Mouse (Mus musculus) embryonic facial prominence, embryonic 14.5 days (tissue): ENCODE measurements at regions not wholly inside any gene's neighbourhood (a gene's known extent, or its start where the extent isn't known, plus 50 kb on each side); places are given as distances from the start of the nearest gene placed in this dataset.

ENCODE experiments used
- ATAC-seq: fragments of 200-750 bp; cut with Nextera tagmentation; 2 replicates; pipeline ENCODE4 v1.8.0; 2017; ENCODE audit warnings: low read depth, moderate number of reproducible peaks, moderate TSS enrichment
- DNase-seq: peaks from one replicate; pipeline ENCODE4 v3.0.0-alpha.2; 2015; ENCODE audit warnings: low spot score
- H3K27ac ChIP-seq: fragments of 300-500 bp; sonication (generic); replicated peaks from 2 replicates; pipeline ENCODE4 v1.5.1; 2014; ENCODE audit warnings: low read depth, mild to moderate bottlenecking, low read length, moderate library complexity
- H3K27me3 ChIP-seq: fragments of 300-500 bp; sonication (generic); replicated peaks from 2 replicates; pipeline ENCODE4 v1.6.1; 2014; ENCODE audit warnings: low read length; ENCODE audit not compliant: control insufficient read depth, insufficient read depth
- H3K36me3 ChIP-seq: fragments of 300-500 bp; sonication (generic); 2 replicates; pipeline ENCODE4 v1.6.1; 2014; ENCODE audit warnings: low read length, mixed read lengths; ENCODE audit not compliant: control insufficient read depth, insufficient read depth
- H3K4me1 ChIP-seq: fragments of 300-500 bp; sonication (generic); 2 replicates; pipeline ENCODE4 v1.6.1; 2014; ENCODE audit warnings: antibody characterized with exemption, low read length; ENCODE audit not compliant: control insufficient read depth, insufficient read depth
- H3K4me2 ChIP-seq: fragments of 300-500 bp; sonication (generic); 2 replicates; pipeline ENCODE4 v1.6.1; 2014; ENCODE audit warnings: low read depth, mild to moderate bottlenecking, low read length, moderate library complexity, mixed read lengths
- H3K4me3 ChIP-seq: fragments of 300-500 bp; sonication (generic); 2 replicates; pipeline ENCODE4 v1.5.1; 2014; ENCODE audit warnings: low read depth, mild to moderate bottlenecking, low read length
- H3K9ac ChIP-seq: fragments of 300-500 bp; sonication (generic); 2 replicates; pipeline ENCODE4 v1.6.1; 2014; ENCODE audit warnings: low read depth, mild to moderate bottlenecking, low read length, moderate library complexity, mixed read lengths
- H3K9me3 ChIP-seq: fragments of 300-500 bp; sonication (generic); 2 replicates; pipeline ENCODE4 v1.6.1; 2016; ENCODE audit warnings: low read length; ENCODE audit not compliant: control insufficient read depth
- WGBS: fragments of 180-500 bp; shearing (Covaris S2); extraction: QIAGEN DNeasy Blood & Tissue Kit; methylation state at CpG from one replicate; pipeline ENCODE4 v1.1.7; 2014; 5-methylcytosine and 5-hydroxymethylcytosine counted together

DNA sequence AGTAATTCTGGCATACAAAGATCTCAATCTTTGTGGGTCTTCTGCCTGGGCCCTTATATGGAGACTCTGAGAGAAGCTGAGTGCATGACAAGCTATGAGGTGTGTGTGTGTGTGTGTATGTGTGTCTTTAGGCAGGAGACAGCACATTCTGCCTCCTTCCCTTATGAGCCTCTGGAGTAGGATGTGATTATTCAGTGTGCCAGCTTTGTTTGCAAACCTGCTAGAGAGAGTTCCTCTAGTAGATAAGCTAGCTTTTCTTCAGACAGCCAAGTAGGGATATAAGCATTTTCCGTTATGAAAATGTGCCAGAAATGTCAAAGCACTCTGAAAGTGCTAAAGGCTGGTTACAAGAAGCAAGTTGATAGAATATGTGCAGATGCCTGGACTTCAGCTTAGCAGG, 270.9 kb upstream of the Mmadhc start:
- ATAC-seq = no peak
- no peak overlapping the region for H3K9ac ChIP-seq
- no peaks in the 10 kb centered on the region for H3K9me3 ChIP-seq
- peaks cover 5% of the 10 kb centered on the region; the same call in 1 of the 2 replicates for H3K4me1 ChIP-seq
- DNase-seq = no peak
- no peaks in the 10 kb centered on the region for H3K27me3 ChIP-seq
- WGBS = 68% methylated on average over 1 of the region's 1 CpGs
- no peak overlapping the region for H3K4me3 ChIP-seq
- no peak overlapping the region for H3K27ac ChIP-seq
- H3K4me2 ChIP-seq = no peak overlapping the region
- no peaks in the 10 kb centered on the region for H3K36me3 ChIP-seq

DNA sequence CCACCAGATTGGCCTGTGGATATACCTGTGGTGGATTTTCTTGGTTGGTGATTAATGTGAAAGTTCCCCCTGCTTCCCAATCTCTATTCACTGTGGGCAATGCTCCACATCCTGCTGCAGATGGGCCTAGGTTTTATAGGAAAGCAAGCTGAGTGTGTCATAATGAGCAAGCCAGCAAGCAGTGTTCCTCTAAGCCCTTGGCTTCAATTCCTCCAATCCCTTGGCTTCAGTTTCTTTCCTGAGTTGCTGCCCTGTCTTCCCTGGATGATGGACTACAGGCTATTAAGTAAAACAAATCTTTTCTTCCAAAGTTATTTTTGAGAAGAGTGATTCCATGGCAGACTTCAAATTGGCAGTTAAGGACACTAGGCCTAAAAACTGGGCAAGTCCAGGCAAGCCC, 257.4 kb upstream of the Mmadhc start:
- Histone ChIP-seq H3K4me3 (no peak overlapping the region), H3K9ac (no peak overlapping the region), H3K9me3 (no peaks in the 10 kb centered on the region), H3K27me3 (no peaks in the 10 kb centered on the region), H3K27ac (no peak overlapping the region), H3K36me3 (no peaks in the 10 kb centered on the region), H3K4me1 (no peaks in the 10 kb centered on the region; the same call in 1 of the 2 replicates), H3K4me2 (no peak overlapping the region)
- DNase-seq (no peak), ATAC-seq (no peak)

GRCm38 (mm10) chr2:50552437-50552836, 255.8 kb upstream of the Mmadhc start:
- DNase-seq (no peak), ATAC-seq (no peak)
- Histone ChIP-seq H3K4me1 (no peaks in the 10 kb centered on the region; the same call in 1 of the 2 replicates), H3K4me3 (no peak overlapping the region), H3K4me2 (no peak overlapping the region), H3K9me3 (no peaks in the 10 kb centered on the region), H3K27me3 (no peaks in the 10 kb centered on the region), H3K36me3 (no peaks in the 10 kb centered on the region), H3K9ac (no peak overlapping the region), H3K27ac (no peak overlapping the region)
- WGBS = 78% methylated on average over 2 of the region's 2 CpGs

- H3K4me2 ChIP-seq = no peak overlapping the region
- no peaks in the 10 kb centered on the region for H3K36me3 ChIP-seq
- H3K27me3 ChIP-seq = no peaks in the 10 kb centered on the region
- no peak overlapping the region for H3K27ac ChIP-seq
- no peaks in the 10 kb centered on the region; the same call in 1 of the 2 replicates for H3K4me1 ChIP-seq
- no peaks in the 10 kb centered on the region for H3K9me3 ChIP-seq
- no peak for ATAC-seq
- H3K9ac ChIP-seq = no peak overlapping the region
- WGBS = 77% methylated on average over 8 of the region's 8 CpGs
- no peak overlapping the region for H3K4me3 ChIP-seq
- no peak for DNase-seq
Measured at GRCm38 (mm10) chr2:50549871-50550270, 253.3 kb upstream of the Mmadhc start.

DNA sequence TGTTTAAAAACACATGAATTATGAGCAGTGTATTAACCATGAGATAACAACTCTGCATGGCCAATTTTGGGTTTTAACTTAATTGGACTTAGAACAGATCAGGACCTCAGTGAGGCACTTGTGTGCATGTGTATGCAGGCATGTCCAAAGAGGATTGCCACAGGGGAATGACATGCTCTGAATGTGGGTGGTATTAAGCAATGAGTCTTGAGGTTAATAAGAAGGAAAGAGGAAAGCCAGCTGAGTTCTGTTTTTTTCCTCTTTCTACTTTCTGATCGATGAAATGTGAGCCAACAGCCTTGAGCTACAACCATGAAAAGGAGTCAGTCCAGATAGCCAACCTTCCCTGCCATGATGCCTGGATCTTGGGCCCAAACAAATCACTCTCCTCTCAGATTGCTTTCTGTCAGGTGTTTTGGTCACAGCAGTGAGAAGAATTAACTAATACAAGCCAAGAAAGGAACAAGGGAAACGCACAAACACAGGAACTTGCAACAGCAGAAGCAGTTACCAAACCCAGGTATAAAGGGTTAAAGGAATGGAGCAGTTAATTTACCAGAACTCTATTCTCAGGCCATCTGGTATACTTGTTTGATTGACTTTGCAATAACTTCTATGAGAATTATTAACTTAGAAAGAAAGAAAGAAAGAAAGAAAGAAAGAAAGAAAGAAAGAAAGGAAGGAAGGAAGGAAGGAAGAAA, 243.3 kb upstream of the Mmadhc start:
- 45% methylated on average over 2 of the region's 2 CpGs for WGBS
- H3K4me3 ChIP-seq = no peak overlapping the region
- no peak overlapping the region for H3K4me2 ChIP-seq
- H3K27ac ChIP-seq = no peak overlapping the region
- ATAC-seq (no peak), DNase-seq (peak; percentile 12)
- H3K4me1 ChIP-seq = no peaks in the 10 kb centered on the region
- no peaks in the 10 kb centered on the region for H3K9me3 ChIP-seq
- H3K27me3 ChIP-seq = no peaks in the 10 kb centered on the region
- no peak overlapping the region for H3K9ac ChIP-seq
- H3K36me3 ChIP-seq = no peaks in the 10 kb centered on the region

DNA sequence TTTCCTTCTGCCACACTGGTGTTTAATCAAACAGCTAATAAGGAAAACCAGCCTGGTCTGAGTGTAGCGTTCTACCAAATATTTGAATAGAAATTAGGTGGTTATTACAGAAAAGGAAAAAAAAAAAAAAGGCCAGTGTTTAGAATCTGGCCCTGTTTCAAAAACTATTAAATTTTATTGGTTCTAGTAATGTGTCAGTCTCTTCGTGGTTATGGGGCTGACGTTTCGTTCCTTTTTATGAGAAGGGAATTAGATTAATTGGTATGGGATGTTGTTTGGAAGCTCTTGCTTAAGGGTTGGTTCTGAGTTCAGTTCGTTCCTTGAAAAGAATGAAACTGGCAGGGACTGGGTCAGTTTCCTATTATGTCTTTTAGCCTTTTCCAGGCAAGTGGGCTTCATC, 241.5 kb upstream of the Mmadhc start:
- ATAC-seq (no peak), DNase-seq (no peak)
- Histone ChIP-seq H3K9ac (no peak overlapping the region), H3K4me1 (no peaks in the 10 kb centered on the region), H3K36me3 (no peaks in the 10 kb centered on the region), H3K27me3 (no peaks in the 10 kb centered on the region), H3K4me3 (no peak overlapping the region), H3K9me3 (no peaks in the 10 kb centered on the region), H3K27ac (no peak overlapping the region), H3K4me2 (no peak overlapping the region)
- WGBS = 59% methylated on average over 5 of the region's 5 CpGs

DNA sequence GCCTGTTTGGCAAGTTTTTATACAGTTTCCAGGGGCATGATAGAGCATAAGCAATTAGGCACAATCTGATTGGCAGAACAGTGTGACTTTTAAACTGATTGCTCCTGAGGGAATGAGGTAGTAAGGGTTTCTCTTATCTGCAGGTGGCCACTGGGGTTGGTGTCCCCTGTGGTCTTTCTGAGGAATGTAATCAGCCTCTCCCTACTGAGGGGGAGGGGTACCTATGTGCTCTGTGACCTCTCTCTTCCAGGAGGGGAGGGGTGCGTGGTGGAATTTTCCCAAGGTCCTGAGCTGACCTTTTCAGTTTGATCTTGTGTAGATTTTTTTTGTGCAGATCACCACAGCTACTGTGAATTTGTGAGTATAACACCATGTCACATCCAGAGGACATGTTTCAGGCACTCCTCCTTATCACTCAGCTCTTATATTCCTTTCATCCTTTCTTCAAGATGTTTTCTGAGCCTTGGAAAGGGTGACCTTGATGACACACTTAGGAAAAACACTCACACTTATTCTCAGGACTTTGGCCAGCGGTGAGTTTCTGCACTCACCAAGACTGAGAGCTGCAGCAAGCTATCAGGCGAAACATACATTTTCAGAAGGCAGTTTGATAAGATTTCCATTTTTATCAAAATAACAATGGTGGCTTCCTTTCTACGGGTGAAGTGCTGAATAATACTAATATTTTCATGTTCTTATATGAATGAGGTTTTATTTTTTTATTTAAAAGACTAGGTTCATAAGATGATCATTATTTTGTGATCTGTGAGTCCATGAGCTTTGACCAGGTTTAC, 238.7 kb upstream of the Mmadhc start:
- no peak for DNase-seq

DNA sequence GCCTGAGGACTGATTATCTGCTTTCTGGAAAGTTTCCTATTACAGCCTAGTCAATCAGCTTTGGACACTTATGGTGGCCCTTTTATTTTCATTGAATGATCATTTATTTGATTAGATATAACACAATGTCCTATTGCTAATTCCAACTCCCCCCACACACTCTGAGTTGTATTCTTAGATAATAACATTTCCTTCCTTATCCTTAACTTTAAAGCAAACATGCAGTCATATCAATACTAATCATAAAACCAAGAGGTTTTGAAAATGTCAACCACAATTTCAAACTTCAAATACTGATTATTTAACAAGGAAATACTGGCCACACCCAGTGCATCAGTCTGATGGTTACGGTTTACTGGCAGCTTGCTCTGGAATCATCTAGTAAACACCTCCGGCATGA, 237.1 kb upstream of the Mmadhc start:
- DNase-seq = no peak
- H3K27ac ChIP-seq = no peak overlapping the region
- no peaks in the 10 kb centered on the region for H3K9me3 ChIP-seq
- H3K36me3 ChIP-seq = no peaks in the 10 kb centered on the region
- H3K4me3 ChIP-seq = no peak overlapping the region
- H3K9ac ChIP-seq = no peak overlapping the region
- 85% methylated on average over 2 of the region's 2 CpGs for WGBS
- H3K4me1 ChIP-seq = no peaks in the 10 kb centered on the region
- H3K4me2 ChIP-seq = no peak overlapping the region
- no peak for ATAC-seq
- H3K27me3 ChIP-seq = no peaks in the 10 kb centered on the region

More for the DNA sequence above, 238.7 kb upstream of the Mmadhc start:
- Histone ChIP-seq H3K4me3 (no peak overlapping the region), H3K4me1 (no peaks in the 10 kb centered on the region), H3K27ac (no peak overlapping the region), H3K36me3 (no peaks in the 10 kb centered on the region), H3K4me2 (no peak overlapping the region), H3K9ac (no peak overlapping the region), H3K9me3 (no peaks in the 10 kb centered on the region), H3K27me3 (no peaks in the 10 kb centered on the region)
- no peak for ATAC-seq
- WGBS = 80% methylated on average over 4 of the region's 4 CpGs

GRCm38 (mm10) chr2:50527425-50527824, 230.8 kb upstream of the Mmadhc start:
- ATAC-seq = no peak
- Histone ChIP-seq H3K4me3 (no peak overlapping the region), H3K27ac (no peak overlapping the region), H3K9ac (no peak overlapping the region), H3K9me3 (no peaks in the 10 kb centered on the region), H3K36me3 (no peaks in the 10 kb centered on the region), H3K27me3 (no peaks in the 10 kb centered on the region), H3K4me2 (no peak overlapping the region), H3K4me1 (no peaks in the 10 kb centered on the region)
- DNase-seq = no peak
